Mouse (Mus musculus): ENCODE data around the gene Mbd3.

DNA sequence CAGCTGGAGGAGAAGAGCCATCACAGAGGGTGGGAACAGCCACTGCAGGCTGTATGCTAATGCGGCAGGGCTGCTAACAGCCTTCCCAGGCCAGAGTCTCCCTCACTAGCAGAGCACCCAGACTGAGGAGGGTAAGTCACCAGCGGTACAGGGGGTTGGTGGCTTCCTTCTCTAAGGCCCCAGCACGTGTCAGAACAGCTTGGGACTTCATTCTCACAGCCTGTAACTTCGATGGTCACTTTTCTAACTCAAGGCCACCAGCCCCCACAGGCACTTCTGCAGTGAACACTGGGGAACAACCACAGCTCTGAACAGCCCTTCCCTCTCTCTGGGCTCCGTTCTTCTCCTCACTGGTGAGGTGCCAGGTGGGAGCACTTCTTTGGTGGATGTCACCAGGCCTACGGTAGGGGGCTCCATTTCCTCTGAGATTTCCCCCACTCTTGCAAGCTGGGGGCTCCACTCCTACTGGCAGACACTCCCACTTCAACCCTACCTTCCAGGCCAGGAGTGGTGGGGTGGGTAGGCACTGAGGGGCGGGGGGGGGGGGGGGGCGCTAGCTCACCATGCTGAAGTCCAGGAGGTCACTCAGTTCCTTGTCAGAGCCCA lies 31.1 kb upstream of the Mbd3 start:
- TF ChIP-seq CTCF (IDR thresholded peaks at IDR 0.05; ENCODE audit: low read depth, low read length) (no peak), TAL1 (conservative IDR thresholded peaks at IDR 0.05; ENCODE audit: low read depth, low read length) (no peak), POLR2AphosphoS5 (IDR thresholded peaks at IDR 0.05; ENCODE audit: insufficient replicate concordance, low read depth, low read length) (no peak)
